Mouse (Mus musculus) left cerebral cortex, postnatal 4 days (tissue): Measurements from ENCODE around the gene Slc22a7. TPM values are rescaled to one million over a fixed set of nuclear protein-coding genes. Genes with fewer than 3 reads are reported as not detected.

ENCODE experiments used
- DNase-seq: peaks from one replicate; pipeline ENCODE4 v3.0.0-alpha.2; 2022
- intact Hi-C: fragments of 180-260 bp; cut with DNase I; formaldehyde crosslinking; loops from one replicate; pipeline ENCODE4 v1.15.1; 2025
- total RNA-seq, 2 experiments: library from RNA; stranded (reverse); gene quantifications; 2 replicates each; pipeline ENCODE4 v1.2.3; 2021

Slc22a7 gene
- total RNA-seq, 2 experiments from 2014 or later, result 0.28 to 0.62 TPM

DNA sequence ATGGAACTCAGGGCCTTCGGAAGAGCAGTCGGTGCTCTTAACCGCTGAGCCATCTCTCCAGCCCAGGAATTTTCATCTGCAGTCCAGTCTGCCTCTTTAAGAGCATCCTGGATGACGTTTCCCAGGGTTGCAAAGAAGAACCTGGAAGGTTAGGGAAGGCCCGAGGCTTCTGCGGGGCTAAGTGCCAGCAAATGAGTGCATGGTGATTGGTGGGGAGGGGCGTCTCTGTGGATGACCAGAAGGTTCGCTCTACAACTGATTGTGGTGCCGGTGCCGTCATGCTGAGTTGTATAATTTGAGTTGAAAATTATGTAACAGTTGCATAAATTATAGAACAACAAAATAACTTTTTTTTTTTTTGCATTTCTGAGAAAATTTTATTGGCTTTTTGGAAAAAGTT, 919 bp upstream of the Slc22a7 start:
- DNase-seq, result no peak
- intact Hi-C loops, result no loop called here

DNA sequence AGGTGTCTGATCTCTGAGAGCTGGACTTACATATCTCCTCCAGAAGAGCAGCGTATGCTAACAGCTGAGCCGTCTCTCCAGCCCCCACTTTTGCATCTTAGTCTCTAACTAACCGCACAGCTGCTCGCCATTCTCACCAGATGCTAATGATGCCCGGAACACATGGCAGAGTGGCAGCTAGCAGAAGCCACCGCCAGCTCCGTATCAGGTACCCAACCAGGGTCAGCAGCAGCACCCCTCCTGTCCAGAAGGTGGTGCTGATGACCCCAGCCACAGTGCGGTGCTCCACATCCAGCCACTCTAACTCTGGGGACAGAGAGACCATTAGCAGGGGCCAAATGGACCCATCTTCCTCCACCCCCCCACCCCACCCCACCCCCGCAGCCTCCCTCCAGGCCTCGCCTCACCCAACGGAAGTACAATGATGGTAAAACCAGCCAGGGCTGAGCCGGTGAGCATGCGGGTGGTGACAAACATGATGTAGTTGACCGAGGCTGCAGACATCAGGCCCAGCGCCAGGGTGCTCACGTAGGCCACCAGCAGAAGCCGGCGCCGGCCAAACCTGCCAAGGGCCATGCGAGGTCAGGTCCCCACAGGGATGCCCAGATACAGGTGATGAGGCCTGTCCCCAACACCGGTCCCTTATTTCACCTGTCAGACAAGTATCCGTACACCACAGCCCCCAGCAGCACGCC, 1.4 kb downstream of the Slc22a7 start:
- intact Hi-C loops, result no loop called here
- DNase-seq, result peak; percentile 46

DNA sequence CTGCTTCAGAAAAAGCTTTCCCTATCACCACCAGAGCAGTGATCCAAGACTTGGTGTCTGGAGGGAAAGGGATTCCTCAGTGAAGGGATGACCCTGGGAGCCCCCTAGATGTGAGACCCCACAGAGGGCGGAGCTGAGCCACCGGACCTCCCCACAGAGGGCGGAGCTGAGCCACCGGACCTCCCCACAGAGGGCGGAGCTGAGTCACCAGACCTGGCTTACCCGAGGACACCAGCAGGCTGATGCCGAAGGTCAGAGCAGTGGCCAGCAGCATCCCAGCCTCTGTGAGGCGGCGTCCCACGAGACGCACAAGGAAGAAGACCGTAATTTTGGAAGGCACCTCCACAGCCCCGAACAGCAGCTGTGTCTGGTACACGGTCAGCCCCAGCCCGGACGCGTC, 4.6 kb downstream of the Slc22a7 start:
- intact Hi-C loops, result no loop called here
- peak; percentile 38 for DNase-seq

- intact Hi-C loops, result no loop called here
- no peak for DNase-seq
Observed at GRCm38 (mm10) chr17:46428761-46429414, 9.4 kb downstream of the Slc22a7 start, which contains the start of gene Crip3. Gene Crip3 (plus strand): TSS chr17:46428926.

- DNase-seq, result no peak
- intact Hi-C loops, result no loop called here
Observed at GRCm38 (mm10) chr17:46426496-46426895, 11.8 kb downstream of the Slc22a7 start.

GRCm38 (mm10) chr17:46419717-46420116, 18.5 kb downstream of the Slc22a7 start:
- no peak for DNase-seq
- intact Hi-C loops, result no loop called here

DNA sequence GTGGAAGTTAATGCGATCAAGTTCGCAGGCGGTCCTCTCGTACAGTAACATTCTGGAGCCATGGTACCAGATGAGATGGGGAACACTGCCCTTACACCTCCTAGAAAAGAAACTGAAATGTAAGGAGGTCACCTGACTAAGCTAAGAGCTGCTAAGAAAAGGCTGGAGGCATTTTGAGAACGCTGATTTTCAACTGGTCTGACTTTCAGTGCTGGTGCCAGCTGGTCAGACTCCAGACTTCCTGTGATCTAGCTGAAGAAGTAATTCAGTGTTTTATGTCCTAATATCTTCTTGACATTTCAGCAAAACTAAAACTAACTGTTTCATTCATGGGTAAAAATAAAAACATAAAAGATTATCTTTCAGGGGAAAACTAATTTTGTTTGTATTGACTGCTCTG, 19.6 kb downstream of the Slc22a7 start:
- DNase-seq, result no peak
- intact Hi-C loops, result no loop called here

DNA sequence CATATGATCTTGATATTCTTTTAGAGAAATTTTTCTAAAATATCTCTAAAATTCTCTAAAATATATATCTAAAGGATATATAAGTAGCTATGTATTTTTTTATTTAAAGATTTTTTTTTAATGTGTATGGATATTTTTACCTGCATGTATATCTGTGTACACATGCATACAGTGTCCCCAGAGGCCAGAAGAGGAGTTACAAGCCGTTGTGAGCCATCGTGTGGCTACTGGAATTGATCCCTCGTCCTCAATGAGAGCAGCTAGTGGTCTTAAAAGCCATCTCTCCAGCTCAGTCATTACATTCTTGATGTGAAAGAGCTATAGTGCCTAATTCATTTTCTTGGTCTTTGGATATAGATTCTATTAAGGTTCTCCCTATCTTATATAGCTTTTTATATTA, 29.8 kb downstream of the Slc22a7 start:
- no peak for DNase-seq
- intact Hi-C loops, result loop anchor here (5.0 kb wide), 1 partner anchor 676 kb away; the partner anchor contains the start of gene 1600014C23Rik

DNA sequence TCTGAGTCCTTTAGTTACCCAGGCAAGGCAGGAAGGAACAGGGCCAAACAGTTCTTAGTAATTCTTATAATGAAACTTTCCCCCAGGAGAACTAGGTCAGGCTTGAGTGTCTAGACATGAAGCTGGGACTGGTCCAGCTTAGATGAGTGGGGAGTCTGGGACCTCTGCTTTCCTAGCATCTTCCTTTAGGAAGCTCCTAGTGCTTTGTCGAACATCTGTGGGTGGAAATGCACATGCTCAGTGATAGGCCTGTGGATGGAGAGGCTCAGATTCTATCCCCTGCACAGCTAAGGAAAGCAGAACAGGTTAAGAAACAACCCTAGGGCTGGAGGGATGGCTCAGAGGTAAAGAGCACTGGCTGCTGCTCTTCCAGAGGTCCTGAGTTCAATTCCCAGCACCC, 43.6 kb downstream of the Slc22a7 start:
- intact Hi-C loops, result no loop called here

GRCm38 (mm10) chr17:46393012-46393411, 45.2 kb downstream of the Slc22a7 start:
- intact Hi-C loops, result no loop called here
- peak; percentile 32 for DNase-seq

More for the DNA sequence above, 43.6 kb downstream of the Slc22a7 start:
- DNase-seq, result no peak

DNA sequence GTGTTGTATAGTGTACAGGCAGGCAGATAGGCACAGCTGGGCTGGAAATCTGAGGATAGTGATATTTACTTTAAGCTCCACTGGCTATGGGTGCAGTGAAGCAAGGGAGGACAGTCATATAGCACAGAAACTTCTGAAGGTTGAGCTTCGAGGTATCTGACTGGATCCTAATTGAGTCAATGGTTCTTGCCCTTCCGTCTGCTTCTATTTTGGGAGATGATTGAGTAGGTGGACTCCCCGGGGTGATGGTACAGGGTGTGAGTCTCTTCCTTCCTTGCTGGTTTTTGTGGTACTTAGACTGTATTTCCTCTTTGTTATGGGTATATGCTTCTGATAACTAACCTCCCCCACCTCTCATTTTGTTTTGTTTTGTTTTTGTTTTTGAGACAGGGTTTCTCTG, 50.1 kb downstream of the Slc22a7 start:
- DNase-seq, result no peak
- intact Hi-C loops, result no loop called here

DNA sequence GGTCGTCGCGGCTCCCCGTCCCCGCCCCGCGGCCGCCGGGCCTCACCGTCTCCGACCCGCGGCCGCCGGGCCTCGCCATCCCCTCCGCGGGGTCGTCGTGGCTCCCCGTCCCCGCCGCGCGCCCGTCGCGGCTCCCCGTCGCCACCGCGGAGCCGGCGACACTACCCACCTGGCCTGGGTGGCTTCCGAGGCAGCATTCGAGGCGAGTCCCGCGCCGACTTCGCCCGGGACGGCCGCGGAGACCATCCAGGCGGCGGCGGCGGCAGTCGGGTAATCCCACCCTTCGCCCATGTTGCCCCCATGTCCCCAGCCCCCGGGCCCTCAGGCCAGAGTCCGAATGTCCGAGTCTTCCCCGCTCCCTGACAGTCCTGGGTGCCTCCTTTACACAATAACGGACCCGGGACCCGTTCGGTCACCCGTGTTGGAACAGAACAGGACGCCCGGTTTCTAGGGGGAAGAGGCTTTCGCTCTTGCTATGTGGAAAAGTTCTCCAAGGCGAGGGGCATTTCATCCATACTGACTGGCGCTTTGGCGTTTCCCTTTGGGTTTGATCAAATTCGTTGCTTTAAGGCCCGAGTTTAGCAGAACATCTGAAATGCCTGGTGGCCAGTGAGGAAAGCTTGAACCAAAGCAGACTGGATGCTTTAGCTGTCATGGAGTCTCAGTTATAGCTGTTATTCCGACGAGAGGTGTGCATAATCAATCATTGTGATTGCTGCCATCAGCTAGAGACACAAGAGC, 54.0 kb downstream of the Slc22a7 start:
- intact Hi-C loops, result loop anchor here (5.0 kb wide), 1 partner anchor 117 kb away; no protein-coding TSS in a partner anchor
- peak; percentile 25 for DNase-seq

DNA sequence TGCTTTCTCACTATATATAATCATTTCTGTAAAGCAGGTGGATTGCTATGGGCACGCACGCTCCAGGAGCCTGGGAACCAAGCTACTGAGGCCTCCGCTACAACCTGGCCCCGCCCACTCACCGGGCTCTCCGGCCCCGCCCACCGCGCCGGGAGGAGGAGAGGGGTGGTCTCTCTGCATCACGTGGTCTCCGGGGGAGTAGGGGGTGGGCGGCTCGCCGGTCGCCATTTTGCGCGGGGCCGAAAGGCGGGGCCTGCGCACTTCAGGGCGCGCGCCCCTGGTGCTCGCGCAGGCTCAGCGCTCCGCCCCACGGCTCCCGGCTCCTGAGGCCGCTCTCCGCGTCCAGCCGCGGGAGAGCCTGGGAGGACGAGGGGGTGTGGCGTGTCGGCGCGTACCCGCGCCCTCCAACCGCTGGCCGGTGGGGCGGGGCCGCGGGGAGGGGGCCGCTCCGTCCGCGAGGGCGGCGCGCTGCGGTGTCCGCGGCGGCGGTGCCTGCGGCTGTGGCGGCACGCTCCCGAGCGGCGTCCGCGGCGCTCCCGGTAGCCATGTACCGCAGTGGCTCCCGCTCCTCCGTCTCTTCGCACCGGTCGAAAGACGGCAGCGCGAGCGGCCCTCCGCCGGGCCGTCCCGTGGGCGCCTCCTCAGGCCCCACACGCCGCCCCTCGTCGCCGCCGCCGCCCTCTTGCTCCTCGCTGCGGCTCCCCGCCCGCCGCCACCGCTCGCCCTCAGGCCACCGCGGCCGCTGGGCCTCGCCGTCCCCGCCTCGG, 54.8 kb downstream of the Slc22a7 start, which contains the start of gene Zfp318:
Gene Zfp318 (plus strand): TSS at position 438 of the 767 bp plus-strand sequence.
- DNase-seq, result peak; percentile 98
- intact Hi-C loops, result loop anchor here (5.0 kb wide), 1 partner anchor 116 kb away; no protein-coding TSS in a partner anchor

Other genes starting within 250 kb of the Slc22a7 start
- gene Polh, start 235.8 kb downstream of the Slc22a7 start, total RNA-seq, result 10 to 100 TPM in 1 of 2 experiments, 1 to 10 TPM in 1; 9.7 to 10.7 TPM
- gene Xpo5, start 235.7 kb downstream of the Slc22a7 start, total RNA-seq, result 10 to 100 TPM; 45.0 to 46.3 TPM
- gene Polr1c, start 190.4 kb downstream of the Slc22a7 start, total RNA-seq, result 10 to 100 TPM; 50.0 to 50.1 TPM
- 10 to 100 TPM; 55.3 to 56.7 TPM for gene Yipf3, start 190.4 kb downstream of the Slc22a7 start, total RNA-seq
- 10 to 100 TPM; 84.5 to 94.1 TPM for gene Lrrc73, start 184.9 kb downstream of the Slc22a7 start, total RNA-seq
- gene Tjap1, start 155.4 kb downstream of the Slc22a7 start, total RNA-seq, result 10 to 100 TPM; 35.5 to 44.3 TPM
- 10 to 100 TPM; 54.6 to 63.8 TPM for gene Dlk2, start 141.0 kb downstream of the Slc22a7 start, total RNA-seq
- 1 to 10 TPM; 9.7 to 9.9 TPM for gene Abcc10, start 110.1 kb downstream of the Slc22a7 start, total RNA-seq
- 10 to 100 TPM; 93.1 to 96.1 TPM for gene Zfp318, start 54.7 kb downstream of the Slc22a7 start, total RNA-seq
- 1 to 10 TPM; 2.6 to 4.7 TPM for gene Crip3, start 9.5 kb downstream of the Slc22a7 start, total RNA-seq
- 10 to 100 TPM; 86.7 to 88.6 TPM for gene Ttbk1, start 49.2 kb upstream of the Slc22a7 start, total RNA-seq
- gene Dnph1, start 58.3 kb upstream of the Slc22a7 start, total RNA-seq, result 1 to 10 TPM; 6.0 to 7.1 TPM
- gene Cul9, start 107.9 kb upstream of the Slc22a7 start, total RNA-seq, result 10 to 100 TPM; 48.0 to 49.9 TPM
- gene Srf, start 117.7 kb upstream of the Slc22a7 start, total RNA-seq, result 10 to 100 TPM; 55.2 to 58.1 TPM
- gene Ptk7, start 191.0 kb upstream of the Slc22a7 start, total RNA-seq, result 10 to 100 TPM; 29.8 to 30.6 TPM
- gene Klc4, start 207.6 kb upstream of the Slc22a7 start, total RNA-seq, result 10 to 100 TPM; 18.9 to 20.4 TPM
- gene Mrpl2, start 207.8 kb upstream of the Slc22a7 start, total RNA-seq, result 10 to 100 TPM; 34.3 to 43.6 TPM
- 10 to 100 TPM; 64.7 to 71.0 TPM for gene Cul7, start 211.9 kb upstream of the Slc22a7 start, total RNA-seq
- 10 to 100 TPM; 19.0 to 22.7 TPM for gene Rrp36, start 235.9 kb upstream of the Slc22a7 start, total RNA-seq
- gene Mea1, start 240.3 kb upstream of the Slc22a7 start, total RNA-seq, result 100 to 1,000 TPM; 135 to 147 TPM
- gene Klhdc3, start 242.5 kb upstream of the Slc22a7 start, total RNA-seq, result 100 to 1,000 TPM; 151 to 155 TPM